Mouse (Mus musculus): ENCODE data around the gene Fetub. TPM values are rescaled to one million over a fixed set of nuclear protein-coding genes. Genes with fewer than 3 reads are reported as not detected.

Gene Fetub
- polyA plus RNA-seq, 1 experiment from 2014 or later: not detected

DNA sequence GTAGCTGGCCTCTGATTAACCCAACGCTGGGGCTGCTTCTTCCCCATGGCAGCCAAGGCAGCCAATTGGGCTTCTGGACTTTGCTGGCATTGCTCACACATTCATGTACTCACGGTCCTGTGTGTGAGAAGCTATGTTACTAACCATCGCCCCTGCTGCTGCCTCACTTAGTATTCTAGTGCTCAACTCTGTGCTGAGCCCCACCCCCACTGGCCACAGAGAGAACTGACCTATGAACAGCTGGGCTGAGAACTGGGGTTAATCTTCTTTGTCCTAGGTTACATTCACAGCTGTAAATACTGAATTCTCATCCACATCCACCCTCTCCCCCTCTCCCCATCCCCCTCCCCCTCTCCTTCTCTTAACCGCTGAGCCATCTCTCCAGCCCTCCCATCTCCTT is 29.3 kb upstream of the Fetub start:
- no peak overlapping the region for H3K4me2 ChIP-seq (replicated peaks)
- no peaks in the 10 kb centered on the region for H3K9me3 ChIP-seq
- no peaks in the 10 kb centered on the region for H3K27me3 ChIP-seq (replicated peaks)
- no peak for ATAC-seq (ENCODE audit: low FRiP score, low read depth)
- no peak overlapping the region for H3K9ac ChIP-seq
- H3K36me3 ChIP-seq: no peaks in the 10 kb centered on the region
- H3K4me1 ChIP-seq: no peaks in the 10 kb centered on the region
- WGBS: 59% methylated on average over 4 of the region's 4 CpGs
- no peak overlapping the region for H3K4me3 ChIP-seq
- H3K27ac ChIP-seq: no peak overlapping the region

DNA sequence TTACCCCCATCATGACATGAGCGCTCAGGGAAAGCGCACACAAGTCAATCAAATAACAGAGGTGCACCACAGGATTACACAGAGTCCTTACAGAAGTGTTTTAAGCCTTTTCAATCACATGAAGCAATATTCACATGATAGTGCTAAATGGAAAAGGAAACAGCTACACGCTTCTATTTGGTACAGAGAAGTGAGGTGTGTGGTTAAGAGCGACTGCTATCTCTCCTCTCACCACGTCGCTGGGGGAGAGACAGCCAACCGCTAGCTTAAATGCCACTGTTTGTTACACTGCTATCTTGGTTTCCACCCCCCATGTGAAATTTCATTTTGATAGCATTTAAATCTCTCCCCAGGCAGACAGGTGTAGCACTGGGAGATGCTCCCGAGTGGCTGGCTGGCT is 28.4 kb upstream of the Fetub start:
- WGBS: 93% methylated on average over 8 of the region's 8 CpGs
- no peaks in the 10 kb centered on the region for H3K27me3 ChIP-seq (replicated peaks)

DNA sequence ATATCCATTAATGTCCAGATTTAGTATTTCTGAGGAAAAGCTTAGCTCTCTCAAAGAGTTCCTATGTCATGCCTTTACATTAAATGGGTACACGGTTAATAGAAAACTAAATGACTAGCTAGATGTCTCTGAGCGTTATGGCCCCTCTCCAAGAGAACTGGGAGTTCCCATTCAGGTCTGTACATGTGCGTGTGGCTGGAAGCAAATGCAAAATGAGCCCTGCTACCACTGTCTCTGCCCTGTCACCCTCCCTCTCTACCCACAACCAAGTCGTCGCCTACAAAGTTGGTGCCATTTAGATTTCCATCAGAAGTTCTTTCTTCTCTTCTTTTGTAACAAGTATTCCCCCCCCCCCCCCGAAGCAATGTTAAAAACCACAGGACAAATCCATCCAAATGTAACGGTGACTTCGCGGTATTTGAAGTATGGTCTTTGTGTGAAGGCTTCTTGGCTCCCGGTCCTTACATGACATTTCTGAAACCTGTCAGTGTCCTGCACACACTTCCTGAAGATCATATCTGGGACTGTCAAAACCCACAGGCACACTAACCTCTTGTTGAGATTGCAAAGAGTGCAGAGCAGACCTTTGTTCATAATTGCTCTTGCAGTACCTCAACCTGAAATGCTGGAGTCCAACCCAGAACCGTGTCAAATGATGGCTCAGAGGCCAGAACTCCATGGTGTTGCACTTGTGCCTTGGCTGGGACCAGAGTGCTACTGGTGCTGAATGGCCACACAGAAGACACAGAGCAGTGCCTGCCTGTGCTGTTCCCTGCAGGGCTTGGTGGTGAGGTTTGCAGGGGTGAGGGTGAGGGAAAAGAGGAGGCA is 27.2 kb upstream of the Fetub start, which contains the start of gene Ahsg:
TSS of gene Ahsg (plus strand) at position 595 of the 828 bp plus-strand sequence.
- no peaks in the 10 kb centered on the region for H3K36me3 ChIP-seq
- no peak within 1 kb of the TSS for H3K27ac ChIP-seq
- no peaks in the 10 kb centered on the region for H3K9me3 ChIP-seq
- no peak for ATAC-seq (ENCODE audit: low FRiP score, low read depth)
- 89% methylated on average over 11 of the region's 11 CpGs for WGBS
- H3K4me3 ChIP-seq: no peak within 1 kb of the TSS
- H3K27me3 ChIP-seq (replicated peaks): no peaks in the 10 kb centered on the region
- H3K4me2 ChIP-seq (replicated peaks): no peak within 1 kb of the TSS
- no peaks in the 10 kb centered on the region for H3K4me1 ChIP-seq
- H3K9ac ChIP-seq: no peak within 1 kb of the TSS

More for the DNA sequence above, 28.4 kb upstream of the Fetub start:
- Histone ChIP-seq H3K9me3 (no peaks in the 10 kb centered on the region), H3K9ac (no peak overlapping the region), H3K4me3 (no peak overlapping the region), H3K4me2 (replicated peaks) (no peak overlapping the region), H3K36me3 (no peaks in the 10 kb centered on the region), H3K27ac (no peak overlapping the region), H3K4me1 (no peaks in the 10 kb centered on the region)
- ATAC-seq (ENCODE audit: low FRiP score, low read depth): no peak

DNA sequence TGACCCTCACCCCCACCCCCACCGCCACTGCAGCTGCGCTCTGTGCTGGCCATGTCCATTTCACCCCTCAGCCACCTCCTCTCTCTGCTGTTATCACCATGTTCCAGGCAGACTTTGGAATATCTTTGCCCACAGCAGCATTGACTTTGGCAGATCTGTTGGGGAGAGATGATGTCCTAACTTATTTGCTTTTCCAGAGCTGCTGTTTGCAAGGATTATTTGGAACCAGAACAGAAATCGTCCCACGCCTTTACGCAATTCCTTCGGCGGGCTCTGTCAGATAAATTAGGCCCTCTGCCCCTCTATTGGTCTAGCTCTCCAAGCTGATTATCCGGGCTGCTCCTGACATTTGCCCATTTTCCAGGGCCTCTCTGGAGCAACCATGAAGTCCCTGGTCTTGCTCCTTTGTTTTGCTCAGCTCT is 26.4 kb upstream of the Fetub start:
- Histone ChIP-seq H3K4me3 (no peak overlapping the region), H3K9ac (no peak overlapping the region), H3K4me2 (replicated peaks) (no peak overlapping the region), H3K27ac (no peak overlapping the region), H3K36me3 (no peaks in the 10 kb centered on the region), H3K27me3 (replicated peaks) (no peaks in the 10 kb centered on the region), H3K4me1 (no peaks in the 10 kb centered on the region), H3K9me3 (no peaks in the 10 kb centered on the region)
- no peak for ATAC-seq (ENCODE audit: low FRiP score, low read depth)
- 91% methylated on average over 8 of the region's 8 CpGs for WGBS

DNA sequence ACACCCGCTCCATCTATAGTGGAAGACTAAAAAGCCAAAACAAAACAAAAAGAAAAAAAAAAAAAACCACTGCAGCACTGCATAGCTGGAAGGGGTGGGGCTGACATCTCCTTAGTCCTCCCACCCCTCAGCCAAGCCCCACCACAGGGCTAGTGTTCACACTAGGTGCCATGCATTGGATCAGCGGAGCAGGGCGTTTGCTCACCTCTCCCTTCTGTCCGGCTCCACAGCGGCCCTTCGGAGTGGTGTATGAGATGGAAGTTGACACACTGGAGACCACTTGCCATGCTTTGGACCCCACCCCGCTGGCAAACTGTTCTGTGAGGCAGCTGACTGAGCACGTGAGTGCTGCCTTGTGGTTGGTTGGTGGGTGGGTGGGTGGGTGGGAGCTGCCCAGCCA is 24.0 kb upstream of the Fetub start:
- WGBS: 78% methylated on average over 8 of the region's 8 CpGs
- Histone ChIP-seq H3K9me3 (no peaks in the 10 kb centered on the region), H3K27ac (no peak overlapping the region), H3K4me3 (no peak overlapping the region), H3K27me3 (replicated peaks) (no peaks in the 10 kb centered on the region), H3K4me1 (no peaks in the 10 kb centered on the region), H3K4me2 (replicated peaks) (no peak overlapping the region), H3K9ac (no peak overlapping the region), H3K36me3 (no peaks in the 10 kb centered on the region)
- no peak for ATAC-seq (ENCODE audit: low FRiP score, low read depth)

GRCm38 (mm10) chr16:22896618-22897017 is 21.5 kb upstream of the Fetub start:
- 71% methylated on average over 2 of the region's 2 CpGs for WGBS
- H3K9ac ChIP-seq: no peak overlapping the region
- no peak overlapping the region for H3K27ac ChIP-seq

GRCm38 (mm10) chr16:22899346-22899745 is 18.8 kb upstream of the Fetub start:
- H3K9me3 ChIP-seq: no peaks in the 10 kb centered on the region
- no peak overlapping the region for H3K4me2 ChIP-seq (replicated peaks)
- WGBS: 40% methylated on average over 5 of the region's 5 CpGs
- no peak for ATAC-seq (ENCODE audit: low FRiP score, low read depth)
- H3K27ac ChIP-seq: no peak overlapping the region
- H3K9ac ChIP-seq: no peak overlapping the region
- no peaks in the 10 kb centered on the region for H3K27me3 ChIP-seq (replicated peaks)
- no peak overlapping the region for H3K4me3 ChIP-seq
- no peaks in the 10 kb centered on the region for H3K4me1 ChIP-seq
- no peaks in the 10 kb centered on the region for H3K36me3 ChIP-seq

More at GRCm38 (mm10) chr16:22896618-22897017, 21.5 kb upstream of the Fetub start:
- Histone ChIP-seq H3K4me1 (no peaks in the 10 kb centered on the region), H3K9me3 (no peaks in the 10 kb centered on the region), H3K36me3 (no peaks in the 10 kb centered on the region), H3K27me3 (replicated peaks) (no peaks in the 10 kb centered on the region), H3K4me3 (no peak overlapping the region), H3K4me2 (replicated peaks) (no peak overlapping the region)
- no peak for ATAC-seq (ENCODE audit: low FRiP score, low read depth)

- Histone ChIP-seq H3K4me2 (replicated peaks) (no peak overlapping the region), H3K27me3 (replicated peaks) (no peaks in the 10 kb centered on the region), H3K36me3 (no peaks in the 10 kb centered on the region), H3K9ac (no peak overlapping the region), H3K9me3 (no peaks in the 10 kb centered on the region), H3K4me3 (no peak overlapping the region), H3K27ac (no peak overlapping the region), H3K4me1 (no peaks in the 10 kb centered on the region)
- 84% methylated on average over 10 of the region's 10 CpGs for WGBS
- no peak for ATAC-seq (ENCODE audit: low FRiP score, low read depth)
These were observed 18.1 kb upstream of the Fetub start for GRCm38 (mm10) chr16:22899866-22900570.

DNA sequence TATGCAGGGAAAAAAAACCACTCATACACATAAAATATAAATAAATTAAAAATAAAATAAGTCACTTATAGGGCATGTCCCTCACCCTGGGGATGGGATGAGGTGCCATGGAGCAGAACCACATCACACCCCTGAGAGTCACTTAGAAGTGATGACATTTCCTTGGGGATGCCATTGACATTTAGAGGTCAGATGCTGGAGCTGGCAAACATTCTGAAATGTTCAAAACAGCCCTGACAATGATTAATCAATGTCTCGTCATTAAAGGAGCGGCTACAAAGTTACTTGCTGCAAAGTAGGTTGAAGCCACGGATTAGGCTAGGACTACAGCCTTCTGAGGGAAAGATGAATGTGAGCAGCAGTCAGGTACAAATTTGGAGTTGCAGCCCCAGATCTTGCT is 16.8 kb upstream of the Fetub start:
- no peaks in the 10 kb centered on the region for H3K9me3 ChIP-seq
- H3K4me1 ChIP-seq: no peaks in the 10 kb centered on the region
- 79% methylated on average over 3 of the region's 3 CpGs for WGBS
- H3K4me3 ChIP-seq: no peak overlapping the region
- H3K36me3 ChIP-seq: no peaks in the 10 kb centered on the region
- H3K27me3 ChIP-seq (replicated peaks): no peaks in the 10 kb centered on the region
- no peak overlapping the region for H3K9ac ChIP-seq
- no peak overlapping the region for H3K4me2 ChIP-seq (replicated peaks)
- ATAC-seq (ENCODE audit: low FRiP score, low read depth): no peak
- H3K27ac ChIP-seq: no peak overlapping the region

GRCm38 (mm10) chr16:22909290-22909689 is 8.8 kb upstream of the Fetub start:
- ATAC-seq (ENCODE audit: low FRiP score, low read depth): no peak
- Histone ChIP-seq H3K36me3 (no peaks in the 10 kb centered on the region), H3K27me3 (replicated peaks) (no peaks in the 10 kb centered on the region), H3K9me3 (no peaks in the 10 kb centered on the region), H3K4me3 (no peak overlapping the region), H3K4me2 (replicated peaks) (no peak overlapping the region), H3K9ac (no peak overlapping the region), H3K4me1 (no peaks in the 10 kb centered on the region), H3K27ac (no peak overlapping the region)
- 91% methylated on average over 6 of the region's 6 CpGs for WGBS

DNA sequence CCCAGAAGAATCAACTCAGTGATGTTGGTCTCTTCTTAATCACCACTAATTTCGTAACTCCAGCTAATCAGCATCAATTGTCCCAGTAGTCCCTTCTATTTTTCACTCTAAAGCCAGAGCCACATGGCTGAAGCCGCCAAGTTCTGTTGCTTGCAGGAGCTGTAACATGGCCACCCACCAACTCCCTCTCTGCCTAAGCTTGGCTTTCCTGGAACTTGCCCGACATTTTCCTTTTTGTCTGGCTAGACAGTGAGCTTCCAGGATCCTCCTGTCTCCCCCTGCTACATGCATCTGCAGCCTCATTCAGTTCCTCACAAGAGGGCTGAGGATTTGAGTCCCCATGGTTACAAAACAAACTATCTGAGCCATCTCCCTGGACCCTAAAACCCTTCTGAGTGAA is 6.1 kb upstream of the Fetub start:
- Histone ChIP-seq H3K4me3 (no peak overlapping the region), H3K27me3 (replicated peaks) (no peaks in the 10 kb centered on the region), H3K4me1 (no peaks in the 10 kb centered on the region), H3K4me2 (replicated peaks) (no peak overlapping the region), H3K9ac (no peak overlapping the region), H3K9me3 (0 out of 2 replicates have a peak, but pooled peaks cover 4% of the 10 kb centered on the region), H3K27ac (no peak overlapping the region), H3K36me3 (no peaks in the 10 kb centered on the region)
- no peak for ATAC-seq (ENCODE audit: low FRiP score, low read depth)
- WGBS: 83% methylated on average over 3 of the region's 3 CpGs

DNA sequence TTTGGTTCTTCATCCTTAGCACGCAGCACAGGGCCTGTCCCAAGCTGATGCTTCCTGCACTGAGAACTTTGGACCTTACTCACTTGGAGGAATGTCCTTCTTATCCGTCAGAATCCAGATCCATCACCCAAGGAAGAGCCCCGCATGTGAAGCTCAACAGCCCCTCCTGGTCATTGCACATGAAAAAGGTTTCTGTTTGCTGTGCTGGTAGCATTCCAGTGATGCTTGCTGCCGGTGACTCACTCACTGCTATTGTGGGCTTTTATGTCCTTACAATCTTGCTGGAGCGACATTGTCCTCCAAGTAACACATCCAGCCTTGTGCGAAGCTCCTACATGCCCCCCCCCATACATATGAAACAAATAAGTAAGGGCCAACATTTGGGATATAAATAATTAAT is 5.2 kb upstream of the Fetub start:
- no peak for ATAC-seq (ENCODE audit: low FRiP score, low read depth)
- Histone ChIP-seq H3K4me3 (no peak overlapping the region), H3K9ac (no peak overlapping the region), H3K9me3 (0 out of 2 replicates have a peak, but pooled peaks cover 4% of the 10 kb centered on the region), H3K4me2 (replicated peaks) (no peak overlapping the region), H3K27ac (no peak overlapping the region), H3K27me3 (replicated peaks) (no peaks in the 10 kb centered on the region), H3K36me3 (no peaks in the 10 kb centered on the region), H3K4me1 (no peaks in the 10 kb centered on the region)
- 74% methylated on average over 6 of the region's 6 CpGs for WGBS
